Mouse (Mus musculus) embryonic fibroblast, embryonic 13.5 days (primary cell): ENCODE measurements around the gene Fcgr3. TPM values are rescaled to one million over a fixed set of nuclear protein-coding genes. Genes with fewer than 3 reads are reported as not detected.
"Not testable (repeated sequence)": the region's sequence is repeated elsewhere in the genome, so short reads cannot be mapped to it uniquely, and the experiment has no call there.

Experiments
- H3K27ac ChIP-seq: 2 replicates; pipeline ENCODE4 v1.5.1; 2012; ENCODE audit warnings: low read length, control low read depth, inconsistent platforms; ENCODE audit not compliant: insufficient read depth
- H3K4me1 ChIP-seq: 2 replicates; pipeline ENCODE4 v1.6.1; 2011; ENCODE audit warnings: low read length; ENCODE audit not compliant: control insufficient read depth, insufficient read depth
- H3K4me3 ChIP-seq: 2 replicates; pipeline ENCODE4 v1.5.1; 2011; ENCODE audit warnings: mild to moderate bottlenecking, control low read depth, low read length; ENCODE audit not compliant: insufficient read depth
- CTCF ChIP-seq: IDR thresholded peaks from 2 replicates; pipeline ENCODE4 v1.5.1; 2011; ENCODE audit warnings: mild to moderate bottlenecking, control low read depth, low read length, moderate library complexity, borderline replicate concordance; ENCODE audit not compliant: insufficient read depth
- POLR2A ChIP-seq: IDR thresholded peaks from 2 replicates; pipeline ENCODE4 v1.6.1; 2011; ENCODE audit warnings: low read depth, mild to moderate bottlenecking, control low read depth, low read length, moderate library complexity
- polyA plus RNA-seq: library from polyadenylated mRNA; stranded (reverse); fragments of >200 nt; gene quantifications from 2 replicates; pipeline ENCODE4 v1.2.4, GENCODE M21; 2011; ENCODE audit warnings: low read depth; ENCODE audit not compliant: missing spikeins, insufficient read length

Gene Fcgr3
- polyA plus RNA-seq, 1 experiment: 3.9 TPM

GRCm38 (mm10) chr1:171102547-171103177 is 37.9 kb upstream of the Fcgr3 start:
- Histone ChIP-seq H3K4me1 (0 out of 2 replicates have a peak, but pooled peaks cover 2% of the 10 kb centered on the region), H3K27ac (no peak overlapping the region), H3K4me3 (peak overlapping the region; percentile 68)
- TF ChIP-seq CTCF (no peak), POLR2A (no peak)

GRCm38 (mm10) chr1:171101733-171102546 is 37.2 kb upstream of the Fcgr3 start:
- 0 out of 2 replicates have a peak, but pooled peaks cover 2% of the 10 kb centered on the region for H3K4me1 ChIP-seq
- H3K27ac ChIP-seq: no peak overlapping the region
- TF ChIP-seq POLR2A (no peak), CTCF (no peak)
- H3K4me3 ChIP-seq: peak overlapping the region; percentile 74

DNA sequence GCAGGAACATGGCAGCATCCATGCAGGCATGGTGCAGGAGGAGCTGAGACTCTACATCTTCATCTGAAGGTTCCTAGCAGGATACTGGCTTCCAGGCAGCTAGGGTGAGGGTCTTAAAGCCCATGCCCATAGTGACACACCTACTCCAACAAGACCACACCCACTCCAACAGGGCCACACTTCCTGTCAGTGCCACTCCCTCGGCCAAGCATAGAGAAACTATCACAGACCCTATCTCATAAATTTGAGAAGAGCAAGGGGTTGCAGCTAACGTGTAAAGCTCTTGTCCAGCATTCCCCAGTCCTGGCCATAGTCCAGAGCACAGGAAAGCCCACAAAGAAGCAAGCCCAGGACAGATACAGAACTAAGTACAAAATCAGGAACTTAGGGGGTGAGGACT is 36.3 kb upstream of the Fcgr3 start:
- TF ChIP-seq POLR2A: no peak
- TF ChIP-seq CTCF: no peak
- Histone ChIP-seq H3K4me1 (0 out of 2 replicates have a peak, but pooled peaks cover 2% of the 10 kb centered on the region), H3K4me3 (no peak overlapping the region), H3K27ac (no peak overlapping the region)

- Histone ChIP-seq H3K4me3 (no peak overlapping the region), H3K4me1 (no peaks in the 10 kb centered on the region; the same call in 1 of the 2 replicates), H3K27ac (no peak overlapping the region)
- TF ChIP-seq CTCF: no peak
- TF ChIP-seq POLR2A: no peak
Measured at GRCm38 (mm10) chr1:171097612-171098011, 32.9 kb upstream of the Fcgr3 start.

- H3K27ac ChIP-seq: no peak overlapping the region
- no peak overlapping the region for H3K4me3 ChIP-seq
- TF ChIP-seq POLR2A (no peak), CTCF (no peak)
- no peaks in the 10 kb centered on the region; the same call in 1 of the 2 replicates for H3K4me1 ChIP-seq
Measured at GRCm38 (mm10) chr1:171097136-171097535, 32.4 kb upstream of the Fcgr3 start.

DNA sequence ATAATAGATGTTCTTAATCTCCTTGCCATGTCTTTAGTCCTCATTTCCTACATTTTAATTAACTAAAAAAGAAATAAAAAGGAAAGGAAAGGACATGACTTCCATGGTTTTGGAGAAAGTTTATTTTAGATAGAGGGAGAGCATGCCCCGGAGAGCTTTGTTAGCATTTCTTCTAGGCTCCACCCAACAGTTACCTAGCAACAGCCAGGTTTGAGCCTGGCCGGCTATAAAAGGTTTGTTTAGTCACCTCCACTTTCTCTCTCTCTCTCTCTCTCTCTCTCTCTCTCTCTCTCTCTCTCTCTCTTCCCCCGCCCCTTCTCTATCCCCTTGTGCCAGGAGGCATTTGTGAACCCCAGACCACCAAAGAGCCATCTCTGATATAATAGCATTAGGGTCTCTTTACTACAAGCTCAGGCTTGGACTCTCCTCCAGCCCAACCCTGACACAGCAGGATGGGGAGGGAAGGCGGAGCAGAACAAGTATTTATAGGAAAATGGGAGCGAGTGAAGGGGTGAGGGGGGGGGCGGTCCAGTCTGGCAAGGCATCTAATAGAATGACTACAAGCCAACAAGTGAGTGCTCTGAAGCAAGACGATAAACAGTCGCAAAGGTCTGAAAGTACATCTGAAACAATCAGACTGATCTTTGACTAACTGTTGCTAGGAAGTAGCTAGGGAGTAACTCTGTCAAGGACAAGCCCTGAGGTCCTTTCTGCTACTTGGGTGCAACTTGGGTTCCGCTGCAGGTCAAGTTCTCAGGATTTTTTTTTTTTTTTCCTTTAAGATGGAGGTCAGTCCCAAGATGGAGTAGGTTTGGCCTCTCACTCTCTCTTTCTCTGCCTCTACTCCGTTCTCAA is 31.6 kb upstream of the Fcgr3 start:
- H3K4me3 ChIP-seq: no peak overlapping the region
- no peak overlapping the region for H3K27ac ChIP-seq
- TF ChIP-seq POLR2A (no peak), CTCF (no peak)
- no peaks in the 10 kb centered on the region; the same call in 1 of the 2 replicates for H3K4me1 ChIP-seq

DNA sequence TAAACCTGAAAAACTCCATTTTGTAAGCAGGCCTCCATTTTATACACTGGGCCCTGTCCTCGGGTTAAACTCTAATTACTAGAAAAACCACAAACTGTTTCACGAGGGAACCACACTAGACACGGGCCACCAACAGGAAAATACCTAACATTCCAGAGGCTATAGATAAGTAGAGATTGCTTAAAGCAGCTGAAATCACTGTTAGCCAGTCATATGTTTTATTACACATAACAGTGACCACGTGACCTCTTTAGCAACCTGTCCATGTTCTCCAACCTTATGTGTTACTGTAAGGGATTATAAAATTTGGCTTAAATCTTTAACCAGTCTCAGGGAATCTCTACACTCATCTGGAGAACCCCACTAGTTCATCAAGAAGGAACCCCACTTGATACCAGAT is 29.7 kb upstream of the Fcgr3 start:
- H3K4me1 ChIP-seq: no peaks in the 10 kb centered on the region; the same call in 1 of the 2 replicates
- TF ChIP-seq CTCF: no peak
- no peak for TF ChIP-seq POLR2A
- no peak overlapping the region for H3K4me3 ChIP-seq

DNA sequence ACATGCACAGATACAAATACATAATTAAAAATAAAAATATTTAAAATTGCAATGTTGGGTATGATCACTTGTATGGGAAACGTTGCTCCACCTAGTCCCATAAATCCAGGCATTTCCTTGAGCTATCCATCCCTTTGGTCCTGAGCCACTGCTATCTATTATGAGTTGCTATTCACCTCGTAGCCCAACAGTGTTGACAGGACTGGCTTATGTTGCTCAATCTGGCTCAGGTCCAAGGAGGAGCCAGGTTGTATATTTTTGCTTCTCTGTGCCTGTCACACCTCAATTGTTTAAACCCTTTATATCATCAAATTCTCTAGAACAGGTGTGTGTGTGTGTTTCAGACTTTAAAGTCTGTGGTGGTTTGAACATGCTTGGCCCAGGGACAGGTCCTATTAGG is 26.0 kb upstream of the Fcgr3 start:
- Histone ChIP-seq H3K27ac (no peak overlapping the region), H3K4me3 (no peak overlapping the region)
- TF ChIP-seq CTCF (no peak), POLR2A (no peak)

More for the DNA sequence above, 29.7 kb upstream of the Fcgr3 start:
- H3K27ac ChIP-seq: no peak overlapping the region

GRCm38 (mm10) chr1:171089891-171090290 is 25.2 kb upstream of the Fcgr3 start:
- TF ChIP-seq CTCF (no peak), POLR2A (no peak)
- Histone ChIP-seq H3K4me1 (no peaks in the 10 kb centered on the region; the same call in 1 of the 2 replicates), H3K4me3 (no peak overlapping the region), H3K27ac (no peak overlapping the region)

More for the DNA sequence above, 26.0 kb upstream of the Fcgr3 start:
- no peaks in the 10 kb centered on the region; the same call in 1 of the 2 replicates for H3K4me1 ChIP-seq

DNA sequence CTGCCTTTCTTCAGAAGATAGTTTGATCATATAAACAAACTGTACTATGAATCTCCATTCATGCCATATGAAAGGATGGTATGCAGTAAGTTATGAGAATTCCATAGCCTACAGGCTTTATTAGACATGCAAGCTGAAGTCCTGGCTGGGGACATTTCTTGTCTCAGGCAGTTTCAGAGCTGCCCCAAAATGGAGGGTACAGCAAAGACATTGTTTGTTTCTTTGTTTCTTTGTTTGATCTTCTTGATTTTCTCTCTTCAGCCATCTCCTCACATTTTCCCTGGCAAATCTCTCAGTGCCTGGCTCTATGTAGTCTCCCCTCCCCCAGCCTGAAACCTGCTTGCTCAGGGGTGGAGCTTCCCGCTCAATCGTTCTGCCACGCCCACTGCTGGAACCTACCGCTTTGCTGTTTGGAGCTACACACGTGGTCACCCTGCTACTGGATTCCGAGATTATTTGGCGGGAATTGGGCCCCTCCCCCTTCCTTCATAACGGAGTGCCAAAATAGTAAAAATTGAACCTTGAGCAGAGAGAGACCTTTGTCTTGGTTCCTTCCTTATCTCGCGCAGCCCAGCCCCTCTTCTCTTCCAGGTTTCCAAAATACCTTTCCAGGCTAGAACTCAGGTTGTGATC is 23.6 kb upstream of the Fcgr3 start:
- H3K4me1 ChIP-seq, H3K27ac ChIP-seq, H3K4me3 ChIP-seq: not testable (repeated sequence)
